Mouse (Mus musculus) forebrain, embryonic 10.5 days (tissue): ENCODE results near the gene Bicdl1. TPM values are rescaled to one million over a fixed set of nuclear protein-coding genes. Genes with fewer than 3 reads are reported as not detected.
A peak's percentile ranks its signal among the peaks of the same experiment; 100 is the strongest.

Source experiments
- DNase-seq: peaks from one replicate; pipeline ENCODE4 v3.0.0-alpha.2; 2017; ENCODE audit warnings: low spot score; ENCODE audit errors: extremely low spot score
- H3K27ac ChIP-seq: fragments of 300-500 bp; sonication (generic); 2 replicates; pipeline ENCODE4 v1.5.1; 2016; ENCODE audit warnings: mild to moderate bottlenecking
- H3K27me3 ChIP-seq: fragments of 300-500 bp; sonication (generic); 2 replicates; pipeline ENCODE4 v1.6.1; 2016; ENCODE audit warnings: mild to moderate bottlenecking; ENCODE audit not compliant: poor library complexity, severe bottlenecking
- H3K36me3 ChIP-seq: fragments of 300-500 bp; sonication (generic); replicated peaks from 2 replicates; pipeline ENCODE4 v1.6.1; 2016; ENCODE audit warnings: mild to moderate bottlenecking, moderate library complexity
- H3K4me1 ChIP-seq: fragments of 300-500 bp; sonication (generic); 2 replicates; pipeline ENCODE4 v1.6.1; 2016
- H3K4me3 ChIP-seq: fragments of 300-500 bp; sonication (generic); 2 replicates; pipeline ENCODE4 v1.5.1; 2016; ENCODE audit warnings: mild to moderate bottlenecking, moderate library complexity
- H3K9me3 ChIP-seq: fragments of 300-500 bp; sonication (generic); 2 replicates; pipeline ENCODE4 v1.6.1; 2016; ENCODE audit warnings: mild to moderate bottlenecking, moderate library complexity
- WGBS: fragments of 180-500 bp; shearing (Covaris S2); methylation state at CpG from one replicate; pipeline ENCODE4 v1.1.7; 2016; 5-methylcytosine and 5-hydroxymethylcytosine counted together
- polyA plus RNA-seq: library from polyadenylated mRNA; unstranded; fragments of >200 nt; fragmentation: Nextera tagmentation; extraction: Ambion mirVana; gene quantifications from 2 replicates; pipeline ENCODE4 v1.2.1, GENCODE M21; 2016

The Bicdl1 gene
- polyA plus RNA-seq, 1 experiment from 2014 or later, result 7.5 TPM

DNA sequence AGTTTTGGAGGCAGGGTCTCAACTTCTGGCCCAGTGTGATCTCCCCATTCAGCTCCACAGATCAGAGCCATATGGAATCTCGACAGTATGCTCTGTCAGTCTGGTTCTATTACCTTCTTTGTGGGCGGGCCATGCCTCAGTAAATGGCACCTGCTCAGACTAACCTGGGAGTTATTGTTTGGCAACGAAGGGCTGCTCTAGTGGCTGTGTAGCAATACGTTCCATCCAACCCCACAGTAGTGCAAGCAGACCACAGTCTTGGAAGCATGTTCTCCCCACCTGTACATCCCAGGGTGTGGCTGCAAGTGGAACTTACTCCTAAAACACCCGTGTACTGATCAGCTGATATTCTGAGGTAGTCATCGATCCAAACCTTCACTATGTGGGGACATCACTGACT lies 74.7 kb downstream of the Bicdl1 start:
- DNase-seq, result no peak
- no peaks in the 10 kb centered on the region for H3K27me3 ChIP-seq
- 83% methylated on average over 6 of the region's 6 CpGs for WGBS

GRCm38 (mm10) chr5:115653776-115654175 lies 77.6 kb downstream of the Bicdl1 start:
- no peaks in the 10 kb centered on the region for H3K27me3 ChIP-seq
- H3K4me1 ChIP-seq, result peaks cover 18% of the 10 kb centered on the region
- 0 out of 2 replicates have a peak, but pooled peaks cover under 1% of the 10 kb centered on the region for H3K36me3 ChIP-seq
- no peaks in the 10 kb centered on the region for H3K9me3 ChIP-seq
- no peak for DNase-seq
- H3K4me3 ChIP-seq, result no peak overlapping the region
- no peak overlapping the region for H3K27ac ChIP-seq
- WGBS, result 90% methylated on average over 12 of the region's 12 CpGs

More for the DNA sequence above, 74.7 kb downstream of the Bicdl1 start:
- no peaks in the 10 kb centered on the region for H3K9me3 ChIP-seq
- no peak overlapping the region for H3K27ac ChIP-seq
- H3K4me3 ChIP-seq, result no peak overlapping the region
- peaks cover 15% of the 10 kb centered on the region for H3K4me1 ChIP-seq
- no peaks in the 10 kb centered on the region for H3K36me3 ChIP-seq

- peak; percentile 98 for DNase-seq
- no peaks in the 10 kb centered on the region for H3K27me3 ChIP-seq
- peaks cover 5% of the 10 kb centered on the region; the same call in 1 of the 2 replicates for H3K36me3 ChIP-seq
- H3K27ac ChIP-seq, result peak overlapping the region; percentile 80
- H3K4me3 ChIP-seq, result peak overlapping the region; percentile 53
- H3K4me1 ChIP-seq, result peaks cover 18% of the 10 kb centered on the region
- 5% methylated on average over 35 of the region's 35 CpGs for WGBS
- no peaks in the 10 kb centered on the region for H3K9me3 ChIP-seq
Observed at GRCm38 (mm10) chr5:115652681-115653575, 78.5 kb downstream of the Bicdl1 start.

- Histone ChIP-seq H3K9me3 (no peaks in the 10 kb centered on the region), H3K36me3 (peaks cover 15% of the 10 kb centered on the region), H3K4me1 (peaks cover 18% of the 10 kb centered on the region), H3K27me3 (no peaks in the 10 kb centered on the region), H3K4me3 (peak overlapping the region; percentile 53; the same call in 1 of the 2 replicates), H3K27ac (no peak overlapping the region)
- 93% methylated on average over 10 of the region's 10 CpGs for WGBS
- DNase-seq, result no peak
Observed at GRCm38 (mm10) chr5:115651821-115652220, 79.6 kb downstream of the Bicdl1 start.

- no peak overlapping the region for H3K27ac ChIP-seq
- H3K36me3 ChIP-seq, result peaks cover 25% of the 10 kb centered on the region
- no peaks in the 10 kb centered on the region for H3K27me3 ChIP-seq
- 91% methylated on average over 10 of the region's 10 CpGs for WGBS
- peaks cover 17% of the 10 kb centered on the region for H3K4me1 ChIP-seq
- H3K4me3 ChIP-seq, result no peak overlapping the region
- no peaks in the 10 kb centered on the region for H3K9me3 ChIP-seq
- DNase-seq, result no peak
Observed at GRCm38 (mm10) chr5:115650885-115651284, 80.5 kb downstream of the Bicdl1 start.

- H3K27ac ChIP-seq, result no peak overlapping the region
- no peak overlapping the region for H3K4me3 ChIP-seq
- 93% methylated on average over 8 of the region's 8 CpGs for WGBS
- no peaks in the 10 kb centered on the region for H3K9me3 ChIP-seq
- H3K27me3 ChIP-seq, result no peaks in the 10 kb centered on the region
- H3K36me3 ChIP-seq, result peaks cover 37% of the 10 kb centered on the region
- DNase-seq, result no peak
- H3K4me1 ChIP-seq, result peaks cover 15% of the 10 kb centered on the region
Observed at GRCm38 (mm10) chr5:115649699-115650098, 81.7 kb downstream of the Bicdl1 start.

- H3K9me3 ChIP-seq, result no peaks in the 10 kb centered on the region
- no peak overlapping the region for H3K27ac ChIP-seq
- DNase-seq, result no peak
- H3K4me1 ChIP-seq, result peaks cover 15% of the 10 kb centered on the region
- H3K27me3 ChIP-seq, result no peaks in the 10 kb centered on the region
- WGBS, result 69% methylated on average over 3 of the region's 3 CpGs
- H3K36me3 ChIP-seq, result peaks cover 45% of the 10 kb centered on the region
- no peak overlapping the region for H3K4me3 ChIP-seq
Observed at GRCm38 (mm10) chr5:115648876-115649275, 82.5 kb downstream of the Bicdl1 start.

GRCm38 (mm10) chr5:115644192-115644591 lies 87.2 kb downstream of the Bicdl1 start:
- Histone ChIP-seq H3K4me1 (no peaks in the 10 kb centered on the region), H3K9me3 (no peaks in the 10 kb centered on the region), H3K27me3 (no peaks in the 10 kb centered on the region), H3K27ac (no peak overlapping the region), H3K4me3 (no peak overlapping the region), H3K36me3 (peaks cover 92% of the 10 kb centered on the region)
- DNase-seq, result no peak
- 89% methylated on average over 9 of the region's 9 CpGs for WGBS

GRCm38 (mm10) chr5:115635536-115635935 lies 95.9 kb downstream of the Bicdl1 start:
- 80% methylated on average over 6 of the region's 6 CpGs for WGBS
- DNase-seq, result no peak
- no peak overlapping the region for H3K27ac ChIP-seq
- peaks cover 46% of the 10 kb centered on the region for H3K36me3 ChIP-seq
- peaks cover 39% of the 10 kb centered on the region for H3K4me1 ChIP-seq
- no peaks in the 10 kb centered on the region for H3K9me3 ChIP-seq
- no peaks in the 10 kb centered on the region for H3K27me3 ChIP-seq
- no peak overlapping the region for H3K4me3 ChIP-seq

DNA sequence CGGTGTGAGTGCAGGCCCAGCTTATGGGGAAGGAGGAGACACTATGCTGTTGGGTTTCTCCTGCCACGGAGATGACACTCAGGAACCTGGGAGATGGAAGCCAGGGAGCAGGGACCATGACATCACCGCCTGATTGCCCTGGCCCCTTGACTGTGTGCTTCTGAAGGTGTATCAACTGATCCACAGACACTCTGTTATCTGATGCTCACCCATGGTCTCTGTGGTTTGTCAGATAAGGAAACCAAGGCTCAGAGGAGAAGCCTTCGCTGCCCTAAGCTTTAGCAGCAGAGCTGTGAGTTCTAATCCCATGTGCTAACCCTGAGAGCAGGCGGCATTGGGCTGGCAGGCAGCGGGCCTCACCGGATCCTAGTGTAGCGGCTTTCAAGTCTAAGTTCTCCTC lies 97.4 kb downstream of the Bicdl1 start:
- H3K4me3 ChIP-seq, result no peak overlapping the region
- H3K27ac ChIP-seq, result no peak overlapping the region
- 92% methylated on average over 8 of the region's 8 CpGs for WGBS
- no peak for DNase-seq
- H3K27me3 ChIP-seq, result no peaks in the 10 kb centered on the region
- H3K36me3 ChIP-seq, result peaks cover 31% of the 10 kb centered on the region
- peaks cover 41% of the 10 kb centered on the region for H3K4me1 ChIP-seq
- no peaks in the 10 kb centered on the region for H3K9me3 ChIP-seq

DNA sequence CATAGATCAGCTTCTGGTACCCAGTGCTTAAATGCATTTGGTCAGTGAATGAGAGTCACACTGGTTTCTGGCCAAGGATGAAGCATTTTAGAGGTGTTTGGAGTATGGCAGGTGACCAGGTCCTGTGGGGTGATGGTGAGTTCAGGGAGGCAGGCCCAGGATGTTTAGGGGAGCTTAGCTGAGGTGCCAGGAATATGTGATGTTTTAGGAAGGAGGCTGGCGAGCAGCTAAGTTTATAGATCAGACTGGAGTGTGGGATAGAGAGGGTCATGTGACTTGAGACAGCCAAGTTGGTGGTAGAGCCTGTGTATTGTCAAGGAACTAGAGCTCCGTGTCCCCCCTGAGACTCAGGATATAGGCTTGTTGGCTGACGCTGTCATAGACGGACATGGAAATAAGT lies 98.4 kb downstream of the Bicdl1 start:
- WGBS, result 85% methylated on average over 4 of the region's 4 CpGs
- Histone ChIP-seq H3K9me3 (no peaks in the 10 kb centered on the region), H3K4me1 (peaks cover 41% of the 10 kb centered on the region), H3K36me3 (peaks cover 21% of the 10 kb centered on the region), H3K27ac (no peak overlapping the region), H3K4me3 (peak overlapping the region; percentile 88), H3K27me3 (no peaks in the 10 kb centered on the region)
- DNase-seq, result no peak

DNA sequence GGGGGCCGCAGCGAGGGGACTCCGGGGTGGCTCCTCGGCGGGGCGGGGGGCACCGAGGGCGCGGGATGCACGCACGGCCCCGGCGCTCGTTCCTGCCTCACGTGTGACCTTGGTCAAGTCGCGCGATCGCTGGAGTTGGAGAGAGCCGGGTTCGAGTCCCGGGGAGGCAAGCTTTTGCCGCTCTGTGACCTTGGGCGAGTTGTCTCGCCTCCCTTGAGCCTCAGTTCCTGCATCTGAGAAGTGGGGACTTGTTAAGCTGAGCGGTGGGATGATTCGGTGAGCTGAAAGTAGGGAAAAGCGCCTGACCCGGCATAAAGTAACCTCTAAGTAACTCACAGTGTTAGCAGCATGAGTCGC lies 99.1 kb downstream of the Bicdl1 start:
- no peaks in the 10 kb centered on the region for H3K27me3 ChIP-seq
- H3K27ac ChIP-seq, result peak overlapping the region; percentile 92
- H3K9me3 ChIP-seq, result no peaks in the 10 kb centered on the region
- 3% methylated on average over 30 of the region's 30 CpGs for WGBS
- peak overlapping the region; percentile 88 for H3K4me3 ChIP-seq
- peaks cover 41% of the 10 kb centered on the region for H3K4me1 ChIP-seq
- H3K36me3 ChIP-seq, result peaks cover 14% of the 10 kb centered on the region
- peak; percentile 30 for DNase-seq
